8 mouse cellular contexts compared by ENCODE assay signal in genomic region chr2:91068872-91069165, GRCm38 (mm10). TPM values are rescaled to one million over a fixed set of nuclear protein-coding genes. Genes with fewer than 3 reads are reported as not detected.
A peak's percentile ranks its signal among the peaks of the same experiment; 100 is the strongest.
DNase-seq lines count a peak whose midpoint lies in the region; ATAC-seq and TF ChIP-seq lines count a peak whose summit lies in the region.

No protein-coding gene starts in this region.

- H3K9ac ChIP-seq in midbrain, embryonic 11.5 days (ENCODE audit: low read length), result no peak overlapping the region

- H3K36me3 ChIP-seq in kidney, adult 2 months (ENCODE audit: control insufficient read depth, insufficient read depth, low read length), result no peaks in the 10 kb centered on the region
- peaks cover 34% of the 10 kb centered on the region for H3K36me3 ChIP-seq in hindbrain, embryonic 10.5 days
- H3K36me3 ChIP-seq in midbrain, embryonic 11.5 days (ENCODE audit: control insufficient read depth, insufficient read depth, low read length), result no peaks in the 10 kb centered on the region; the same call in 1 of the 2 replicates

- H3K4me1 ChIP-seq in kidney, adult 2 months (ENCODE audit: control insufficient read depth, insufficient read depth, low read length), result peaks cover 7% of the 10 kb centered on the region; the same call in 1 of the 2 replicates
- peaks cover 45% of the 10 kb centered on the region for H3K4me1 ChIP-seq in hindbrain, embryonic 10.5 days (replicated peaks)
- peaks cover 18% of the 10 kb centered on the region for H3K4me1 ChIP-seq in midbrain, embryonic 11.5 days (ENCODE audit: control insufficient read depth, insufficient read depth, low read length)

- intact Hi-C loops in left cerebral cortex, postnatal 14 days (cut with DNase I), result no loop called here

- peak overlapping the region; percentile 84 for H3K4me3 ChIP-seq in kidney, adult 2 months (ENCODE audit: insufficient read depth, low read depth, low read length)
- H3K4me3 ChIP-seq in hindbrain, embryonic 10.5 days, result peak overlapping the region; percentile 77; the same call in 1 of the 2 replicates
- H3K4me3 ChIP-seq in midbrain, embryonic 11.5 days (ENCODE audit: low read depth, low read length), result 0 out of 2 replicates have a peak overlapping the region, but pooled peaks have one; percentile 5

- WGBS in kidney, adult 2 months, result 49% methylated on average over 6 of the region's 6 CpGs
- WGBS in hindbrain, embryonic 10.5 days, result 44% methylated on average over 6 of the region's 6 CpGs
- 52% methylated on average over 6 of the region's 6 CpGs for WGBS in midbrain, embryonic 11.5 days

- DNase-seq in kidney, adult 2 months, result no peak
- no peak for DNase-seq in kidney, postnatal 36 days
- DNase-seq in ZHBTc4 (ENCODE audit: low read depth, low spot score), result peak; percentile 40
- DNase-seq in hindbrain, embryonic 10.5 days (ENCODE audit: low spot score), result no peak
- no peak for DNase-seq in midbrain, embryonic 11.5 days (ENCODE audit: low spot score, missing footprints)
- DNase-seq in left cerebral cortex, postnatal 14 days (ENCODE audit: low spot score in 2 of 2), result no peak
- no peak for DNase-seq in right cerebral cortex, postnatal 10 days (ENCODE audit: low spot score in 2 of 2)
- DNase-seq in adrenal gland, adult (ENCODE audit: inconsistent age in 2 of 2, low spot score in 1 of 2), result no peak

- H3K27me3 ChIP-seq in kidney, adult 2 months (replicated peaks; ENCODE audit: control insufficient read depth, insufficient read depth, low read length), result no peaks in the 10 kb centered on the region
- H3K27me3 ChIP-seq in hindbrain, embryonic 10.5 days (ENCODE audit: insufficient read depth, poor library complexity, severe bottlenecking), result no peaks in the 10 kb centered on the region
- no peaks in the 10 kb centered on the region for H3K27me3 ChIP-seq in midbrain, embryonic 11.5 days (ENCODE audit: control insufficient read depth, insufficient read depth, low read length)

- TF ChIP-seq POLR2A in kidney, adult 2 months (IDR thresholded peaks at IDR 0.05; ENCODE audit: low read depth, low read length), result no peak

- no peaks in the 10 kb centered on the region for H3K9me3 ChIP-seq in hindbrain, embryonic 10.5 days
- no peaks in the 10 kb centered on the region for H3K9me3 ChIP-seq in midbrain, embryonic 11.5 days (ENCODE audit: control insufficient read depth, low read length)

- no peak for TF ChIP-seq CTCF in kidney, adult 2 months (conservative IDR thresholded peaks at IDR 0.05; ENCODE audit: insufficient read depth, insufficient read length, low read depth, low read length)

- H3K4me2 ChIP-seq in midbrain, embryonic 11.5 days, result no peak overlapping the region

- peak overlapping the region; percentile 1 for H3K27ac ChIP-seq in kidney, adult 2 months (ENCODE audit: insufficient read depth, low read depth, low read length)
- no peak overlapping the region for H3K27ac ChIP-seq in hindbrain, embryonic 10.5 days
- H3K27ac ChIP-seq in midbrain, embryonic 11.5 days (ENCODE audit: low read depth, low read length), result no peak overlapping the region

- ATAC-seq in midbrain, embryonic 11.5 days (ENCODE audit: low FRiP score), result no peak

RNA-seq across cellular contexts. Expression of gene Slc39a13, which starts 1.4 kb away (rescaled TPM):
- polyA plus RNA-seq in kidney, adult 2 months (2012; rRNA removed), result 87.2 and 103 TPM in 2 replicates
- polyA plus RNA-seq in hindbrain, embryonic 10.5 days (2016; fragmentation: Nextera tagmentation; extraction: Ambion mirVana), result 21.3 and 25.8 TPM in 2 replicates
- 16.6 and 18.9 TPM in 2 replicates for polyA plus RNA-seq in midbrain, embryonic 11.5 days (2014; fragmentation: Nextera tagmentation; extraction: Ambion mirVana)
- total RNA-seq in left cerebral cortex, postnatal 14 days (2021), result 10 to 100 TPM; 26.2 to 32.9 TPM

RNA-seq across cellular contexts. Expression of gene Spi1, which starts 13.4 kb away (rescaled TPM):
- 12.9 and 17.4 TPM in 2 replicates for polyA plus RNA-seq in kidney, adult 2 months (2012; rRNA removed)
- 4.3 TPM in 2 replicates for polyA plus RNA-seq in hindbrain, embryonic 10.5 days (2016; fragmentation: Nextera tagmentation; extraction: Ambion mirVana)
- 4.0 and 4.5 TPM in 2 replicates for polyA plus RNA-seq in midbrain, embryonic 11.5 days (2014; fragmentation: Nextera tagmentation; extraction: Ambion mirVana)
- total RNA-seq in left cerebral cortex, postnatal 14 days (2021), result 1 to 10 TPM; 4.3 to 4.7 TPM

RNA-seq across cellular contexts. Expression of gene Psmc3, which starts 15.0 kb away (rescaled TPM):
- 114 and 127 TPM in 2 replicates for polyA plus RNA-seq in kidney, adult 2 months (2012; rRNA removed)
- polyA plus RNA-seq in hindbrain, embryonic 10.5 days (2016; fragmentation: Nextera tagmentation; extraction: Ambion mirVana), result 341 and 347 TPM in 2 replicates
- 364 and 369 TPM in 2 replicates for polyA plus RNA-seq in midbrain, embryonic 11.5 days (2014; fragmentation: Nextera tagmentation; extraction: Ambion mirVana)
- 100 to 1,000 TPM; 203 to 208 TPM for total RNA-seq in left cerebral cortex, postnatal 14 days (2021)

RNA-seq across cellular contexts. Expression of gene Rapsn, which starts 33.4 kb away (rescaled TPM):
- 7.0 TPM in 2 replicates for polyA plus RNA-seq in kidney, adult 2 months (2012; rRNA removed)
- polyA plus RNA-seq in hindbrain, embryonic 10.5 days (2016; fragmentation: Nextera tagmentation; extraction: Ambion mirVana), result 0.41 and 1.7 TPM in 2 replicates
- 0.63 and 0.98 TPM in 2 replicates for polyA plus RNA-seq in midbrain, embryonic 11.5 days (2014; fragmentation: Nextera tagmentation; extraction: Ambion mirVana)
- under 1 TPM; 0.24 to 0.36 TPM for total RNA-seq in left cerebral cortex, postnatal 14 days (2021)

RNA-seq across cellular contexts. Expression of gene Mybpc3, which starts 49.1 kb away (rescaled TPM):
- 0.14 and 0.24 TPM in 2 replicates for polyA plus RNA-seq in kidney, adult 2 months (2012; rRNA removed)
- polyA plus RNA-seq in hindbrain, embryonic 10.5 days (2016; fragmentation: Nextera tagmentation; extraction: Ambion mirVana), result 0.32 TPM in 1 of 2 replicates, not detected in the other
- polyA plus RNA-seq in midbrain, embryonic 11.5 days (2014; fragmentation: Nextera tagmentation; extraction: Ambion mirVana), result not detected in 2 replicates
- 1 to 10 TPM in 1 of 2 experiments, under 1 TPM in 1; 0.91 to 1.8 TPM for total RNA-seq in left cerebral cortex, postnatal 14 days (2021)

Comparison
In these comparisons a context has a peak if more than half of its experiments do, and no peak if none do; other contexts are left out.
1. H3K4me3 ChIP-seq: peak in every context shown above with its lines; median percentile 84 in kidney, adult 2 months; 77 in hindbrain, embryonic 10.5 days; 5 in midbrain, embryonic 11.5 days.